Mouse (Mus musculus): ENCODE measurements around the gene Pola2. TPM values are rescaled to one million over a fixed set of nuclear protein-coding genes. Genes with fewer than 3 reads are reported as not detected.

Gene Pola2
- total RNA-seq, 2 experiments from 2014 or later: 10.6 to 10.9 TPM

DNA sequence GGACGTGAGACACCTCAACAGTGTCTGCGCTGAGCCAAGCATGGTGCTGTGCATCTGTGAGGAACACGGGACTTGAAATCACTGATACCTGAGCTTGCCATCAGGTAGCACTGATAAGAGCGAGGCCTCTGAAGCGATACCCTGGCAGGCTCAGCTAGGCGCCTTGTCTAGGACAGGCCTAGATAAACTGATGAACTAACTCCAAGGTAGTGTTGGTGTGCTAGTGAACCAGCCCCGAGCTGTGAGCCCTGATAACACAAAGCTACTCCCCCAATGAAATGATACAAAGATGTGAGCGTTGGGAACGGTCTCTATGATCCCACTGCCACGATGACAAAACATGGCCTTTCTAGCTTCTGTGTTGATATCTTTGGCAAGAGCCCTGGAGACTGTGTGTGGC is 3.7 kb upstream of the Pola2 start:
- no peak for DNase-seq
- intact Hi-C loops (cut with DNase I): loop anchor here (5.0 kb wide), 2 partner anchors 75 to 365 kb away; partner anchors contain the start of gene Men1

DNA sequence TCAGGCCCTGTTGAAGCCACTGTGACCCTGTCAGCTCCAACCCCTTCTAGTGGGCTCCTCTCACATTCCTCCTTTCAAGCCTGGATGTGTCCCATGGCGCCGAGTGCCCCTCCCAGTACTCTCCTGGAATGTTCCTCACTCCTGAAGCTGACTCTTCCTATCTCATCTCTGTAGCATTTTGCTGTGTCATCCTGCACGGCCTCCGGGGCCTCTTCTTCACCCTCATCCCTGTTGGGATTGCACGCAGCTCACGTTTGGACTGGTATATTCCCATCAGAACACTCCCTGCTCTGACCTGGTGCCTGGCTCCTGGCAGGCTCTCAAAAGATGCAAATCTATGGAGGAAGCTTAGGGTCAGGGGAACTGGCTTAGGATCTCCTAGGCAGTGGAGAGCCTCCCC is 2.8 kb upstream of the Pola2 start:
- no peak for DNase-seq
- intact Hi-C loops (cut with DNase I): loop anchor here (5.0 kb wide), 2 partner anchors 76 to 366 kb away; partner anchors contain the start of gene Men1

DNA sequence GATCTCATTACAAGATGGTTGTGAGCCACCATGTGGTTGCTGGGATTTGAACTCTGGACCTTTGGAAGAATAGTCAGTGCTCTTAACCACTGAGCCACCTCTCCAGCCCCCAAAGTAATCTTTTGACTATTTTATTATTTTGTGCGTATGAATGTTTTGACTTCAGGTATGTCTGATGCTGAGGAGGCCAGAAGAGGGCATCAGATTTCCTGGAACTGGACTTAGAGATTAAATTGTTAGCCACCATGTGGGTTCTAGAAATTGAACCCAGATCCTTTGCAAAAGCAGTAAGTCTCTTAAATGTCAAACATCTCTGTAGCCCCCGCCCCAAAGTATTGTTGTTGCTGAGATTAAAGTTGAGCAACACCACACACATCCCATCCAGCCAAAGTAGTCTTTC is 1.9 kb upstream of the Pola2 start:
- intact Hi-C loops (cut with DNase I): loop anchor here (1.0 to 5.0 kb wide), 4 partner anchors 52 to 366 kb away; partner anchors contain the start of gene Men1

DNA sequence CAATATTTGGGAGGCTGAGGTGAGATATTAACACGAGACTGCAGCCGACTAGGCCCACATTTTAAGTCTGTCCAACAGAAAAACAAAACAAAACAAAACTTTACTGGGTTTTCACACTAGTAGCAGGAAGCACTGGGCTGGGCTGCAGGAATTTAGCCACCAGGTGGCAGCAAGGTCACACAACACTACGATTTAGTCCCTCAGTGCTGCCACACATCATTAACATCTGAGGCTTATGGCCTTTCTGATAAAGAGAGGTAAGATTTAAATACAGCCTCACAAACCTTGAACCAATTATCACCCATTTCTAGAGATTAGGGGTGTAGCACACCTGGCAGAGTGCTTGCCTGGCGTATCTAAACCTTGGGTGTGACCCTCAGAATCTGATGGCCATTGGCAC is 1.3 kb upstream of the Pola2 start:
- DNase-seq: peak; percentile 70 to 81
- intact Hi-C loops (cut with DNase I): loop anchor here (1.0 to 5.0 kb wide), 4 partner anchors 53 to 367 kb away; partner anchors contain the start of gene Men1

More for the DNA sequence above, 1.9 kb upstream of the Pola2 start:
- DNase-seq: no peak

DNA sequence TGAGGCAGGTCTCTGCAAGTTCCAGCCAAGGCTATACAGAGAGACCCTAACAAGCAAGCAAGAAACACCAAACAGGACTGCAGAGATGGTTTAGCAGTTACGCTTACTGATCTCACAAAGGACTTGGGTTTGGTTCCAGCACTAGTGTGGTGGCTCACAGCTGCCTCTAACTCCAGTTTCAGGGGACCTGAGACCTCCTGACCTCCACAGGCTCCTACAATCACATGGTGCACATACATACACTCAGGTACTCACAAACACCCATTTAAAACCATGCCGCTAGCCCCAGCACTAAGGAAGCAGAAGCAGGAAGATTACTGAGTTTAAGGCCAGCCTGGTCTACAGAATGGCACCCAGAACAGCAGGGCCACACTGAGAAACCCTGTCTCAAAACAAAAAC is 802 bp upstream of the Pola2 start:
- intact Hi-C loops (cut with DNase I): loop anchor here (1.0 to 5.0 kb wide), 4 partner anchors 53 to 367 kb away; partner anchors contain the start of gene Men1
- DNase-seq: no peak

DNA sequence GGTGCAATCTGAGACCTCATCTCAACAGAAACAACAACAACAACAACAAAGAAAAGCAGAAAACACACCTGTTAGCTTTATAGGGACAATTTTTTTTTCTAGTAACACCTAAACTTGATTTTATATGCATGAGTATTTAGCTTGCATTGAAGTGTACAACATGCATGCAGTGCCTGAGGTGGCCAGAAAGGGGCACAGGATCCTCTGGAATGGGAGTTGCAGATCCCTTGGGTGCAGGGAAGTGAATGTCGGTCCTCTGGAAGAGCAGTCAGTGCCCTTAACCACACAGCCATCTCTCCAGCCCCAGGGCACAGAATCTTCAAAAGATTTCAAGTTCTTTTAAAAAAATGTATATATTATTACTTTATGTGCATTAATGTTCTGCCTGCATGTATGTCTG is 1.4 kb downstream of the Pola2 start:
- intact Hi-C loops (cut with DNase I): no loop called here
- DNase-seq: no peak

DNA sequence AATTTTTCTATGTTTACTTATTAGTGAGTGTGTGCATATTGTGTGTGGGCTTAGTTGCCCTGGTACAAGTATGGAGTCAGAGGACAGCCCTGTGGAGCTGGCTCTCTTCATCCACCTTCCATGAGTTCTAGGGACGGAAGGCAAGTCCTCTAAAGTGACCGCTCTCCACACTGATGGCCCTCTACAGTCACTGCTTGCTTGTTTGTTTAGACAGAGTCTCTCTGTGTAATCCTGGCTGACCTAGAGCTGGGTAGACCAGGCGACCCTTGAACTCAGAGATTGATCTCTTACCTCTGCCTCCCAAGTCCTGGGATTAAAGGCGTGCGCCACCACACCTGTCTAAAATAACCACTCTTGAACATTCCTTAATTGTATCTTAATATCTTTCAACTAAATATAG is 6.6 kb downstream of the Pola2 start:
- intact Hi-C loops (cut with DNase I): loop anchor here (2.0 kb wide), 1 partner anchor 171 kb away; no protein-coding TSS in a partner anchor
- no peak for DNase-seq

DNA sequence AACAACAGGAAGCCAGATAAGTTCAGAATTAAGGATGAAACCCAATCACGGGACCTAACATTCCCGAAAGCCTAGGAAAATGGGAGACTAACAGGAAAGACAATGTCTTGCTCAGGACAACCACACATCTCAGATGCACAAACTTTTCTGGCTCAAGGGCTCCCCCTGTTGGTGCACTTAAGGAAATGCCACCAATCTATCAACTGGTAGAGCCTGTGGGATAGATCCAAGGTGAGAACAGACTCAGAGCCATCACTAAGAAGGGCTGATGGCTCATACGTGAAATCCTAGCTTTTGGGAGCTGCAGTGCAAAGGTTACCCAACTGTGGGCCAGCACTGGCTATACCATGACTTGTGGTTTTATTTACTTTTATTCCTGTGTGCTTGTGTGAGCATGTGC is 7.3 kb downstream of the Pola2 start:
- intact Hi-C loops (cut with DNase I): loop anchor here (1.0 to 2.0 kb wide), 2 partner anchors 32 to 170 kb away; partner anchors contain the start of gene Cdc42ep2

DNA sequence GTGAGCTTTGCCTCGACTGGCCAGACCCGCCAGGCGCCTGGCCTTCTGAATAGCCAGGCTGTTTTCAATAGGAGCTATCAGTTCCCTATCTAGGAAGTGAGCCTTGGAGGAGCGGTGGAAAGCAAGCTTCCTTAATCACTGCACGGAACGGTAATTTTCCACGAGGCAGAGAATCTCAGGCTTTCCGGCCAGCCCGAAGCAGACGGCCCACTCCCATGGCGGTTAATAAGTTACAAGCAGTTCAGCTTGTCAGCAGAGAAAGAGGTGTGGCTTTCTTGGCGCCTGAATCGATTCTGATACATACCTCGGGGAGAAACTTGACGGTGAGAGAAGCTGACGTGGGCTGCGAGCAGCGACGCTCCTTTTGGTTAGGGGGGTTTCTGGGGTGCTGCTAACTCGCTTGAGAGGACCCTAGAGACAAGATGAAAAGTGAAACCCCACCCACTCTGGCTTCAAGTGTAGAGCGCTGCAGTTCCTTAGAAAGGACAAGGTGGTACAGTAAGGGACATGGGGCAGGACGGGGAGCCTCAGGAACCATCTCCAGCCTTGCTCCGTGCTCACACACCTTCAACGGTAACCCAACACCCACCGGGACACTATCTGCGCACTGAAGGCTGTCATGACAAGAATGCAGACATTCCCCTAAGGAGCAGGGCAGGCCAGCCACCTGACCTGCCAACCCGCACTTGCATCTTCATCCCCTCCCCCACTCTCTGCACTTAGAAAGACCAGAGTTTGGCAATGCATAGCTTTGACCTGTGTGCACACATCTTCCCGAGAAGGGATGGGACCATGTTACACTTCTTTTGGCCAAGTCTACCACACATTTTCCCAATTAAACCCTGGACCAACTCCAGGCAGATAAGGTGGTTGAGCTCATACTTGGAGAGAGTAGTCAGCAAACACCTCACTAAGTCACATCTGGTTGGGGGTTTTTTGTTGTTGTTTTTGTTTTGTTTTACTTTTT is 8.0 kb downstream of the Pola2 start:
- peak; percentile 49 to 63 for DNase-seq
- intact Hi-C loops (cut with DNase I): loop anchor here (1.0 to 2.0 kb wide), 2 partner anchors 32 to 169 kb away; partner anchors contain the start of gene Cdc42ep2

More for the DNA sequence above, 7.3 kb downstream of the Pola2 start:
- DNase-seq: peak; percentile 89 to 90

DNA sequence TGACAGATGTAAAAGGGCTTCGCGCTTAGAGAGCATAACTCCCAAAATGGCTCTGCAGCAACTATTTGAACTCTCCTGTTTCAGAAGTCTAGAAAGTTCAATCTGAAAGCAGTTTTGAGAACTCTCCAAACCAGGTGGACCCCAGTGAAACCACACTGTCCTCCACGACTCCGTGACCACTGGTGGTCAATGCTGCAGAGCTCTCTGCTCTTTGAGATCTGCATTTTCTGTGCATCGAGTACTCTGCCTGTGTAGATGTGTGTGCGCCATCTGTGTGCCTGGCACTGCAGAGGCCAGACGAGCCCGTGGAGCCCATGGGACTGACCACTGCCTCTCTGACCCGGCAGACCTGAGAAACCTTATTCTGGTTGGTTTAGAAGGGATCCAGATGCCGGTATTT is 9.1 kb downstream of the Pola2 start:
- DNase-seq: no peak
- intact Hi-C loops (cut with DNase I): loop anchor here (5.0 kb wide), 1 partner anchor 263 kb away; no protein-coding TSS in a partner anchor

DNA sequence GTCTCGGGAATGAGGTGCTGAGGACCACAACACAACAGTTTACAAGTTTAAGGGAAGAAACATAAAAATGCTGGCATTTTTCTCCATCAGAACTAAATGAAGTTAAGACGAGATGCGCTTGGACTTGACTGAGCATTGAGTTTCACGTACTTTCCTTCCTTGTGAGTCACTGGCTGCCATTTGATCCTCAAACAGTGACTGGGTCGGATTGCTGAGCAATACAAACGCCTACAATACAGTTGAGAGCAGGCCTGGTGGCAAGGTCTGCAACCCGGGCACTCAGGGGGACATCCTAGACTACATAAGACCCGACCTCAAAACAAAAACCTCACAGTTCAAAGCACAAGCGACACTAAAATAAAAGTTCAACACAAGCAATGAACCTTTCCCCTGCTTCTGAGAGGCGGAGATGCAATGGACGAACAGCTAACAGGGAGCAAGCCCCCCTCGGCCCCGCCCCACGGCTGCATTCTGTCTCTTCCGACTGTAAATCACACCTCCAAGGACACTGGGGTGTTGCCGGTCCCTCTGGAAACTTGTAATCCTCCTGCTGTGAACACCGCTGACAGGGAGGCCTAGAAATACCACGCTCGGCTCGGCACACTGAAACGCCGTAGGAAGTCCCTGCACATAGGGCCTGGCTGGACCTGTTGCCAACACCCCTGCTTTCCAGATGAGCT is 9.8 kb downstream of the Pola2 start:
- intact Hi-C loops (cut with DNase I): loop anchor here (5.0 kb wide), 1 partner anchor 262 kb away; no protein-coding TSS in a partner anchor
- no peak for DNase-seq

DNA sequence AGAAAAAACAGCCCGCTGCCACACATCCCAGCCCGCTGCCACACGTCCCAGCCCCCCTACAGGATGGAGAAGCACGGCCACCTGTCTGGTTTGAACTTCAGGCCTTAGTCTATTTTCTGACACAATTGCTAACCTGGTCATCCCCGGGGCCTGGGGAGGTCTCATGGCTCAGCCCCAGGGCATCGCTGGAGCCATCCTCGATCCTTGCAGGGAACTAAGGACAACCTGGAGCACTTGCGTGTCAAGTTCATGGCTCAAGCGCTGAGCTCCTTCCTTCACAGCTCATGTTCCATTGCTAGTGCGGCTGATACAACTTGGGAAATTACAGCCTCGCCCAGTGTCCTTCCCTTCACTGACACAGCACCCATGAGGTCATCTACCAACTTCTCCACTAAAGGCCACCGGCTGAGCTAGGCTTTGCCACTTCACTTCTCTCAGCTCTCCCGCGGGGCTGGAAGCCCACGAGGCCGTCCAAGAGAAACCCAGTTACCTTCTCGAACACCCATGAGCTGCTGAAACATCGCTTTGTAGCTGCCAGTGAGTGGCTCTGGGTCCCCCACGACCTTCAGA is 10.7 kb downstream of the Pola2 start:
- intact Hi-C loops (cut with DNase I): loop anchor here (1.0 to 5.0 kb wide), 2 partner anchors 13 to 261 kb away; no protein-coding TSS in a partner anchor
- no peak for DNase-seq

DNA sequence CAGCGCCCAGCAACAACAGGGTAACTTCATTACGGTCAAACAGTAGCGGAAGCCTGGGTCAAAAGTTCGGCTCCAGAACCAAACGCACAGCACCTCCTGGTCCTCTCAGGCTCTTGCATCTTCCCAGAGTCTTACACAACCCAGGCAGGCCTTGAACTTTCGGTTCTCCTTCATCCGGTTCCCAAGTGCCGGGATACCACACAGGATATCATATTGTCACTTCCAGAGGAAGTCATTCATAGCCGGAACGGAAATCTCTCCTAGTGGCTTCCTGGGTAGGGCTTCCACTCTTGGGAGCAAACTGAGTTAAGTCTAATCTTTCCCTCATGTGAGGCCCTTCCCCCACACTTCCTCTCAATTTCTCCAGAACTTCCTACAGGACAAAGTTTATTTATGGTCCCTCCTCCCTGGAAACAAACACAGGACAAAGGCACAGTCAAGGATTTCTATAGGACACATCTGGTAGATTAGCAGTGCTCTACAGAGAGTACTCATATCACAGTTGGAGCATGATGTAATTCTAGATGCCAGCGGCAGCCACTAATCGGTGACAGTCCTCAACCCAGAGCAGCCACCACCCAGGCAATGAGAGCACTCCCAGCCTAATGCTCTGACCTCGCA is 11.8 kb downstream of the Pola2 start:
- intact Hi-C loops (cut with DNase I): loop anchor here (5.0 kb wide), 1 partner anchor 260 kb away; no protein-coding TSS in a partner anchor
- peak; percentile 57 to 60 for DNase-seq

DNA sequence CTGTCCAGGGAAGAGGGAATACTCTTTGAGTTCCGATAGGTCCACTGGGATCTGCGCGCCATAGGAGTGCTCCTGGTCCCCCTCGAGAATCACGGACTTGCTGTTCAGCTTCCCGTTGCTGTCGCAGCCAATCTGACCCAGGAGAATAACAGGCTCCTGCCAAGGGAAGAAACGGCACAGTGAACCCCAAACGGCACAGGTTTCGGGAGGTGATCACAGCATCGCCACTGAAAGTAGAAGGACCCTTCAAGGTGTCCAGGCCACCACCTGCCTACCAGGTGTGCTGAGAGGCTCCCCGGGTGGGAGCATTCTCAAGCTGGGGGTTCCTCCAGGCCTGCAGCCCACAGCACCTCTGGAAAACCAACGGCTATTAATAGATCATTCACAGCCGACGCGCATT is 12.4 kb downstream of the Pola2 start:
- intact Hi-C loops (cut with DNase I): loop anchor here (5.0 kb wide), 1 partner anchor 259 kb away; no protein-coding TSS in a partner anchor

DNA sequence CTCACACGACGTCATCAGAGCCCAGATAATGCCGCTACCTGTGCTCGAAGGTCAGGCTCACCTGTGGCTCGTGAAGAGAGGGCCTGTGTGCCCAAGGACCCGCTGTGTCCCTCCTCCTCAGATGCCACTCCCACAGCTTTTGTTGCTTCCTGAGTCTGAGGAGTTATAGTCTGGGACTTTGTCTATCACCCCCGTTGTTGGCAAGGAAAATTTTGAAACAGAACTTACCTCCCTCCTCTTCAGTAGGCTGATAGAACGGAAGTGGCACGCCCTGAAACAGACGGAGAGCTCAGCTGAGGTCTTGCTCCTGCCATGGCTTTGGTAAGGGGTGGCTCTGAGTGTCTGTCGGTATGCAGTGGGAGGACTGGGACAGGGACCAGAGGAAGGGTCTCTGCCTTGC is 13.8 kb downstream of the Pola2 start:
- DNase-seq: no peak
- intact Hi-C loops (cut with DNase I): loop anchor here (5.0 kb wide), 1 partner anchor 258 kb away; no protein-coding TSS in a partner anchor

More for the DNA sequence above, 12.4 kb downstream of the Pola2 start:
- no peak for DNase-seq

DNA sequence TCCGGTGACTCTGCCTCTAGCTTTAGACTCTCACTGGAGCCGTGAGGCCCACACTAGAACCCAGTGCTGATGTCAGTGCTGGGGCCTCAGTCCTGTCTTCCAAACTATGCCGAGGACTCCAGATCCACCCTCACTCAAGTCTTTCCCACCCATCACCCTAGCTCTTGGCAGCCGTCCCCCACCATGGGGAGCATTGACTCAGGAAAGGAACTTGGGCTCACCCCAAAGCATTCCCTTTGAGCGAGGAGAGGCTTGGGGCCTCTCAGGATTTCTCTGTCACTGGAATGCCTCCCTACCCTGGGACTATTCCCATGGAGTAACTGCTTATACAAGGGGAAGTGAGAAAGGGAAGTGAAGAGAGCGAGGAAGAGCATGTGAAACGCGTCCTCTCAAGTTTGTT is 18.1 kb downstream of the Pola2 start:
- DNase-seq: peak; percentile 53 to 71
- intact Hi-C loops (cut with DNase I): no loop called here

DNA sequence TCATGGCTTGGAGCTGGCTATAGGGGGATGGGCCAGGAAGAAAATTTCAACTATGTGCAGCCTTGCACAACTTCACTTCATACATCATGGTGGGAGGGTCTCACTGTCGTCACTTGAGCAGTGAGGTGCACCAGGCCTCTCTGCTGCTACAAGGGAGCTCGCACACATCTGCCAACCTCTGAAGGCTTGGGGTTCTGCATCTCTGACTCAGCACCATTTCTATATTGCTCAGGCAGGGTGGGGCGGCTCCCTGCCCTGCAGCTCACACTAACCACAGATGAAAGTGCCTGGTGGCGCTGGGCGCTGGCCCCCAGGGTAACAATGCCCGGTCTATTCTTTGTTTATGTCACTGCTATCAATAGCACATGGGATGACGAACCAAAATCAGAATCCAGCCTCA is 19.0 kb downstream of the Pola2 start:
- intact Hi-C loops (cut with DNase I): no loop called here
- DNase-seq: peak in 1 of 2 experiments; percentile 17

DNA sequence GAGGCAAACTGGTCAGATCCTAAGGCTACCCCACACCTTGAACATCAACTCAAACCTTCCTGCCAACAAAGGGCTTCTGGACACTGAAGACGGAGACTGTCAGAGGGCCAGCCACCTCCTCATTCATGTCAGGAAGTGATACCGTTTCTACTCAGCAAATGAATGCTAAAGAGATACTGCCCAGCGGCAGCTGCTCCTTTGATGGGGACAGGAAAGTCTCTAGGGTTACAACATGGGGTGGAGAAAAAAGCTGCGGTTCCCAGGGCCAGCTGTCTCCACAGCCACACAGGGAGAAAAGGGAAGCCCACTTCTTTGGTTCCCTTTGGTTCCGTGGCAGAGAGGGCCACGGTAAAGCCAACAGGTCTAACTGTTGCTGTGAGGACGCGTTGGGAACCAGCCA is 19.9 kb downstream of the Pola2 start:
- DNase-seq: no peak

DNA sequence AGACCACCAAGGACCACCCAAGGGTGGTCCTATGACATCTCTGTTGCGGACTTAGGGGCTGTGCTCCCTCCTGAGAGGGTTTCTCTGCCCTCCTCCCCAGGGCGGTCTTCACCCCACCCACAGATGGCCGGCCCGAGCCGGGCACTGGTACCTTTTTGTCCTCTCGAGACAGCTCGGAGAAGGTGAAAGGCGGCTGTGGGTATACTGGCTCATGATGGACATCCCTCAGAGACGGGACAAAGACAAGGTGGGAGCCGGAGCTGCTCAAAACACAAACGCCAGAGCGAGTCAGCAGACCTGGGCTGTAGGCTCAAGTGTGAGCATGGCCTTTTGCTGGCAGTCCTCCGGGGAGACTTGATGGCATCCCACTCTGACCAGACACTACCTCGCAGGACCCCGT is 20.6 kb downstream of the Pola2 start:
- intact Hi-C loops (cut with DNase I): no loop called here

More for the DNA sequence above, 19.9 kb downstream of the Pola2 start:
- intact Hi-C loops (cut with DNase I): no loop called here

DNA sequence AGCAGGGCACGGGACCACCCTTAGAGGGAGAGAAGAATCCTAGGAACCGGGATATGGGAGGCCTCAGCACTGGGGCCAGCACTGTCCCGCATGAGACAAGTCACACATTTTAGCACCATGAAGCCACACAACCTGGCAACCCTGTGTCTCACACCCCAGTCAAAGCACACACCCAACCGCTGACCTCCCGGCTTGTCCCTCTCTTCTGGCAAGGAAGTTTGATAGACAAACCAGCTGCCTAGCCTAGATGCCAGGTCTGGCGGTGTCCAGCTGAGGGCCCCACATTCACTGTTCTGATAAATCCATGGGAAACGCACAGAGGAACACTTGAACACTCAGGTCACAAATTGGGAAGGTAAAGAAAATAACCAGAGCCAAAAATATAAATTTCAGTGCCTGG is 21.4 kb downstream of the Pola2 start:
- no peak for DNase-seq
- intact Hi-C loops (cut with DNase I): no loop called here

More for the DNA sequence above, 20.6 kb downstream of the Pola2 start:
- DNase-seq: no peak
